Mouse (Mus musculus): ENCODE results near the gene Atp2b2. TPM values are rescaled to one million over a fixed set of nuclear protein-coding genes. Genes with fewer than 3 reads are reported as not detected.

The Atp2b2 gene
- total and polyA plus RNA-seq, 3 experiments, result 0.04 TPM; not detected in 2

- H3K4me3 ChIP-seq (ENCODE audit: control insufficient read depth in 1 of 2, insufficient read depth in 1 of 2, low read depth in 2 of 2, low read length in 2 of 2), result no peak overlapping the region
- H3K9ac ChIP-seq (ENCODE audit: control insufficient read depth, low read depth, low read length, poor library complexity, severe bottlenecking), result no peak overlapping the region
- no peaks in the 10 kb centered on the region for H3K9me3 ChIP-seq (replicated peaks; ENCODE audit: insufficient read depth, low read length)
- no peaks in the 10 kb centered on the region for H3K27me3 ChIP-seq (ENCODE audit: control insufficient read depth in 1 of 2, insufficient read depth in 2 of 2, low read length in 2 of 2)
- H3K27ac ChIP-seq (ENCODE audit: control insufficient read depth, low read depth, low read length), result no peak overlapping the region
- TF ChIP-seq GABPA (IDR thresholded peaks at IDR 0.05; ENCODE audit: low read depth, low read length) (no peak), RAD21 (IDR thresholded peaks at IDR 0.05; ENCODE audit: low read depth, low read length) (no peak), MYC (IDR thresholded peaks at IDR 0.05; ENCODE audit: low read depth, low read length) (no peak), TAL1 (IDR thresholded peaks at IDR 0.05; ENCODE audit: low read length) (no peak), ZC3H11A (IDR thresholded peaks at IDR 0.05; ENCODE audit: low read depth, low read length) (no peak), KAT2A (conservative IDR thresholded peaks at IDR 0.05; ENCODE audit: low read depth, low read length) (no peak), ZNF384 (IDR thresholded peaks at IDR 0.05; ENCODE audit: low read depth, low read length) (no peak), MAX (IDR thresholded peaks at IDR 0.05; ENCODE audit: low read length) (no peak), ZKSCAN1 (IDR thresholded peaks at IDR 0.05; ENCODE audit: low read depth, low read length) (no peak), NRF1 (IDR thresholded peaks at IDR 0.05; ENCODE audit: insufficient read depth, low read depth, low read length, poor library complexity, severe bottlenecking) (no peak), POLR2AphosphoS5 (IDR thresholded peaks at IDR 0.05; ENCODE audit: borderline replicate concordance, low read depth, low read length) (no peak), E2F4 (IDR thresholded peaks at IDR 0.05; ENCODE audit: borderline replicate concordance, low read depth, low read length) (no peak), ETS1 (IDR thresholded peaks at IDR 0.05; ENCODE audit: low read depth, low read length) (no peak), SIN3A (IDR thresholded peaks at IDR 0.05; ENCODE audit: low read length) (no peak), RCOR1 (IDR thresholded peaks at IDR 0.05; ENCODE audit: low read depth, low read length) (no peak), CHD1 (IDR thresholded peaks at IDR 0.05; ENCODE audit: low read depth, low read length) (no peak), CTCF (IDR thresholded peaks at IDR 0.05 in 2 of 3, conservative IDR thresholded peaks at IDR 0.05 in 1 of 3; ENCODE audit: control insufficient read depth in 1 of 3, insufficient read depth in 1 of 3, low read depth in 2 of 3, low read length in 3 of 3, poor library complexity in 1 of 3, severe bottlenecking in 1 of 3) (no peak), USF1 (IDR thresholded peaks at IDR 0.05; ENCODE audit: low read depth, low read length) (no peak)
- no peaks in the 10 kb centered on the region for H3K4me1 ChIP-seq (ENCODE audit: control insufficient read depth in 1 of 2, insufficient read depth in 2 of 2, low read length in 2 of 2)
- no peak for DNase-seq (ENCODE audit: low read depth, low spot score)
- no peaks in the 10 kb centered on the region for H3K79me2 ChIP-seq (ENCODE audit: control insufficient read depth, insufficient read depth, low read length, poor library complexity)
- no peaks in the 10 kb centered on the region for H3K36me3 ChIP-seq (ENCODE audit: control insufficient read depth in 1 of 2, insufficient read depth in 2 of 2, low read length in 2 of 2)
Observed at GRCm38 (mm10) chr6:114041097-114041910, 1.1 kb downstream of the Atp2b2 start.

DNA sequence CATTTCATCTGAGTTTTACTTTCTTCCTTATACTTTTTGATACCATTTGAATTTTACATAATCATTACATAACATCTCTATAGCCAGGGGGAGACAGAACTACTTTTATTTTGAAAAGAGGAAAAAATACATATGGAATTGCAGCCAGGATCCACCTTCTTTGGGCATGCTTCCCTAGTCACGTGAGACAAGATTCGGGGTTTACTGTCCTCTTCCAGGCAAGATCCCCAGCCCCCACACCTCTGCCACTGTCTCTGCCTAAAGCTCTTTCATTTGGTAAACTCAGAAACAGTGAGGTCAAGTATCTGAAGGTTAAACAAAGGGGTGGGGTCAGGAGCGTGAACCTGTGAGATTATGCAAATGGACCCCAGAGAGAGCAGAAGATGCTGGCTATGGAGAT lies 6.7 kb downstream of the Atp2b2 start:
- Histone ChIP-seq H3K36me3 (ENCODE audit: control insufficient read depth in 1 of 2, insufficient read depth in 2 of 2, low read length in 2 of 2) (no peaks in the 10 kb centered on the region), H3K9ac (ENCODE audit: control insufficient read depth, low read depth, low read length, poor library complexity, severe bottlenecking) (no peak overlapping the region), H3K27ac (ENCODE audit: control insufficient read depth, low read depth, low read length) (no peak overlapping the region), H3K4me1 (ENCODE audit: control insufficient read depth in 1 of 2, insufficient read depth in 2 of 2, low read length in 2 of 2) (no peaks in the 10 kb centered on the region), H3K79me2 (ENCODE audit: control insufficient read depth, insufficient read depth, low read length, poor library complexity) (no peaks in the 10 kb centered on the region), H3K9me3 (replicated peaks; ENCODE audit: insufficient read depth, low read length) (no peaks in the 10 kb centered on the region), H3K27me3 (ENCODE audit: control insufficient read depth in 1 of 2, insufficient read depth in 2 of 2, low read length in 2 of 2) (no peaks in the 10 kb centered on the region), H3K4me3 (ENCODE audit: control insufficient read depth in 1 of 2, insufficient read depth in 1 of 2, low read depth in 2 of 2, low read length in 2 of 2) (no peak overlapping the region)
- no peak for DNase-seq (ENCODE audit: low read depth, low spot score)
- TF ChIP-seq CTCF (IDR thresholded peaks at IDR 0.05 in 2 of 3, conservative IDR thresholded peaks at IDR 0.05 in 1 of 3; ENCODE audit: control insufficient read depth in 1 of 3, insufficient read depth in 1 of 3, low read depth in 2 of 3, low read length in 3 of 3, poor library complexity in 1 of 3, severe bottlenecking in 1 of 3) (no peak), SIN3A (IDR thresholded peaks at IDR 0.05; ENCODE audit: low read length) (no peak), HCFC1 (IDR thresholded peaks at IDR 0.05; ENCODE audit: low read depth, low read length) (no peak), USF1 (IDR thresholded peaks at IDR 0.05; ENCODE audit: low read depth, low read length) (no peak), RAD21 (IDR thresholded peaks at IDR 0.05; ENCODE audit: low read depth, low read length) (no peak), MEF2A (IDR thresholded peaks at IDR 0.05; ENCODE audit: extremely low read depth, insufficient replicate concordance, low read depth, low read length, poor library complexity, severe bottlenecking) (no peak), SMC3 (IDR thresholded peaks at IDR 0.05; ENCODE audit: low read depth, low read length) (no peak), ELF1 (IDR thresholded peaks at IDR 0.05; ENCODE audit: low read depth, low read length) (no peak), JUND (IDR thresholded peaks at IDR 0.05; ENCODE audit: low read depth, low read length) (no peak), UBTF (IDR thresholded peaks at IDR 0.05; ENCODE audit: borderline replicate concordance, insufficient read depth, low read depth, low read length) (no peak), MYB (IDR thresholded peaks at IDR 0.05; ENCODE audit: low read depth, low read length) (no peak), KAT2A (conservative IDR thresholded peaks at IDR 0.05; ENCODE audit: low read depth, low read length) (no peak), POLR2A (IDR thresholded peaks at IDR 0.05; ENCODE audit: control insufficient read depth in 1 of 2, insufficient read depth in 1 of 2, low read depth in 1 of 2, low read length in 2 of 2, poor library complexity in 1 of 2) (no peak), BHLHE40 (IDR thresholded peaks at IDR 0.05; ENCODE audit: borderline replicate concordance, low read depth, low read length) (no peak), RCOR1 (IDR thresholded peaks at IDR 0.05; ENCODE audit: low read depth, low read length) (no peak), GABPA (IDR thresholded peaks at IDR 0.05; ENCODE audit: low read depth, low read length) (no peak), MAX (IDR thresholded peaks at IDR 0.05; ENCODE audit: low read length) (no peak), GATA1 (IDR thresholded peaks at IDR 0.05; ENCODE audit: low read depth, low read length) (no peak), MYC (IDR thresholded peaks at IDR 0.05; ENCODE audit: low read depth, low read length) (no peak), NELFE (IDR thresholded peaks at IDR 0.05; ENCODE audit: low read depth, low read length) (no peak)

Data from MEL (cell line).